Mouse (Mus musculus): Measurements from ENCODE around the gene Gadd45gip1. TPM values are rescaled to one million over a fixed set of nuclear protein-coding genes. Genes with fewer than 3 reads are reported as not detected.

The Gadd45gip1 gene
- polyA plus RNA-seq, 1 experiment, result 45.5 TPM

DNA sequence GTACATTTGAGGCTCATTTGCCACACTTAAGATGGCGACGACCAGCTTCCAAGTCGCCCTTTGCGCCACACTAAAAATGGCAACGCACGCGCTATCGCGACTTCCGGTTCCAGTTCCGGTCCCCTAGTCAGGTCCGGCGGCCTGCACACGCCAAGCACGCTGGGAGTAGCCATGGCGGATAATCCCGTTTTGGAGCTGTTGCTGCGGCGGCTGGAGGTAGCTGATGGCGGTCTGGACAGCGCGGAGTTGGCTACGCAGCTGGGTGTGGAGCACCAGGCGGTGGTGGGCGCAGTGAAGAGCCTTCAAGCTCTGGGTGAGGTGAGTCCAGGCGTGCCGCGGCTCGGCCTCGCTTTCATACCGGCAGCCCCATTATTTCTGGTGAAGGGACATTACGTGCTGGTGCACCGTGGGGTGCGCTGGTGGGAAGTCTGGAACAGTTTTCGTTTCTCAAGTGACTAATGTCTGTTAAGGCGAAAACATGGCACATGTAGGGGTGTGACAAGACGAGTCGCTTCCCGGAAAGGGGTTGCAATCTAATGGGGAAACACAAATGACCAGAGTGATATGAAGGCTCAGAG is 25.6 kb downstream of the Gadd45gip1 start, which contains the start of gene Farsa:
Gene Farsa (plus strand): TSS at position 126 of the 578 bp plus-strand sequence.
- Histone ChIP-seq H3K27ac (ENCODE audit: insufficient read depth, low read length) (peak within 1 kb of the TSS; percentile 30), H3K4me3 (replicated peaks; ENCODE audit: insufficient read depth, low read depth, low read length) (peak within 1 kb of the TSS; percentile 68), H3K4me1 (ENCODE audit: control insufficient read depth, insufficient read depth, low read length) (peaks cover 9% of the 10 kb centered on the region; the same call in 1 of the 2 replicates), H3K27me3 (ENCODE audit: control insufficient read depth, insufficient read depth, low read length) (no peaks in the 10 kb centered on the region)
- peak; percentile 93 to 95 for DNase-seq
- under 1% methylated on average over 39 of the region's 39 CpGs for WGBS
- TF ChIP-seq CTCF (IDR thresholded peaks at IDR 0.05; ENCODE audit: borderline replicate concordance, insufficient read depth, low read depth, low read length) (no peak), POLR2A (IDR thresholded peaks at IDR 0.05; ENCODE audit: borderline replicate concordance, insufficient read depth, low read length) (peak; percentile 95)

GRCm38 (mm10) chr8:84871376-84872308 is 40.3 kb downstream of the Gadd45gip1 start, which contains the start of gene Syce2:
Gene Syce2, plus strand, starts transcription at chr8:84872111.
- DNase-seq, result peak; percentile 61 to 62
- 11% methylated on average over 43 of the region's 46 CpGs for WGBS
- Histone ChIP-seq H3K4me1 (ENCODE audit: control insufficient read depth, insufficient read depth, low read length) (peaks cover 3% of the 10 kb centered on the region; the same call in 1 of the 2 replicates), H3K27ac (ENCODE audit: insufficient read depth, low read length) (no peak within 1 kb of the TSS), H3K4me3 (replicated peaks; ENCODE audit: insufficient read depth, low read depth, low read length) (peak within 1 kb of the TSS; percentile 56), H3K27me3 (ENCODE audit: control insufficient read depth, insufficient read depth, low read length) (no peaks in the 10 kb centered on the region)
- TF ChIP-seq POLR2A (IDR thresholded peaks at IDR 0.05; ENCODE audit: borderline replicate concordance, insufficient read depth, low read length) (no peak), CTCF (IDR thresholded peaks at IDR 0.05; ENCODE audit: borderline replicate concordance, insufficient read depth, low read depth, low read length) (no peak)

DNA sequence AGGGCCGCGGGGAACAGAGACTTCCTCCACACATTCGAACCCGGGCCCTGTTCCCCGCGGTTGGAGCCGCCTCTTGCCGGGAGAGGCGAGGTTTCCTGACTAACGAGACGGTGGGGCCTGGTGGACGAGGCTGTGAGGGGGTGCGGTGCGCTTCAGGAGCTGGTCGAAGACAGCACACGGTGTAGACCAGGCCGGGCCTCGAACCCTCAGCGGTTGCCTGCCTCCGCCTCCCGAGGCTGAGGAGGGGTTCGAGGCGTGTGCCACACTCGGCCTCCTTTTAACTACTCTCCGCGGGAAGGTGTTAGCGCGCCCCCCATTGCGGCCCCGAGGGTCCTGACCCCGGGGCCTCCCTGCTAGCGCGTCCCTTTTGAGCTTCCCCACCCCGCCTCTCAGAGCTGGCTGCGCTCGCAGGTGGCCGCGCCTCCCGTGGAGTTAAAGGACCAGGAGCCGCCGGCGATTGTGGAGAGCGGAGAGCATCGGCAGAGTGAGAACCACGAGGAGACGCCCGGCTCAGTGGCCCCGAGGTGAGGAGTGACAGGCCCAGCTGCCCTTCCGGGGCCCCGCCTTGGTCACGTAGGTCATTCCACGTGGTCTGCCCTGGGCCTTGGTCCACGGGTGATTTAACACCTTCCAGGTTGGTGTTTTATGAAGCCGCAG is 41.1 kb downstream of the Gadd45gip1 start:
- Histone ChIP-seq H3K27me3 (ENCODE audit: control insufficient read depth, insufficient read depth, low read length) (no peaks in the 10 kb centered on the region), H3K4me1 (ENCODE audit: control insufficient read depth, insufficient read depth, low read length) (peaks cover 6% of the 10 kb centered on the region), H3K27ac (ENCODE audit: insufficient read depth, low read length) (no peak overlapping the region), H3K4me3 (replicated peaks; ENCODE audit: insufficient read depth, low read depth, low read length) (peak overlapping the region; percentile 56)
- peak in 1 of 2 experiments; percentile 29 for DNase-seq
- WGBS, result 7% methylated on average over 54 of the region's 54 CpGs
- no peak for TF ChIP-seq CTCF (IDR thresholded peaks at IDR 0.05; ENCODE audit: borderline replicate concordance, insufficient read depth, low read depth, low read length)
- TF ChIP-seq POLR2A (IDR thresholded peaks at IDR 0.05; ENCODE audit: borderline replicate concordance, insufficient read depth, low read length), result no peak

GRCm38 (mm10) chr8:84873016-84873415 is 41.7 kb downstream of the Gadd45gip1 start:
- TF ChIP-seq POLR2A (IDR thresholded peaks at IDR 0.05; ENCODE audit: borderline replicate concordance, insufficient read depth, low read length) (no peak), CTCF (IDR thresholded peaks at IDR 0.05; ENCODE audit: borderline replicate concordance, insufficient read depth, low read depth, low read length) (no peak)
- Histone ChIP-seq H3K27me3 (ENCODE audit: control insufficient read depth, insufficient read depth, low read length) (no peaks in the 10 kb centered on the region), H3K27ac (ENCODE audit: insufficient read depth, low read length) (no peak overlapping the region), H3K4me1 (ENCODE audit: control insufficient read depth, insufficient read depth, low read length) (peaks cover 9% of the 10 kb centered on the region), H3K4me3 (replicated peaks; ENCODE audit: insufficient read depth, low read depth, low read length) (no peak overlapping the region)
- DNase-seq, result no peak
- 94% methylated on average over 4 of the region's 4 CpGs for WGBS

GRCm38 (mm10) chr8:84874339-84874738 is 43.0 kb downstream of the Gadd45gip1 start:
- H3K4me3 ChIP-seq (replicated peaks; ENCODE audit: insufficient read depth, low read depth, low read length), result no peak overlapping the region
- no peak overlapping the region for H3K27ac ChIP-seq (ENCODE audit: insufficient read depth, low read length)
- WGBS, result 97% methylated on average over 3 of the region's 3 CpGs
- DNase-seq, result no peak
- H3K4me1 ChIP-seq (ENCODE audit: control insufficient read depth, insufficient read depth, low read length), result peaks cover 9% of the 10 kb centered on the region
- H3K27me3 ChIP-seq (ENCODE audit: control insufficient read depth, insufficient read depth, low read length), result no peaks in the 10 kb centered on the region
- TF ChIP-seq POLR2A (IDR thresholded peaks at IDR 0.05; ENCODE audit: borderline replicate concordance, insufficient read depth, low read length), result no peak
- TF ChIP-seq CTCF (IDR thresholded peaks at IDR 0.05; ENCODE audit: borderline replicate concordance, insufficient read depth, low read depth, low read length), result no peak

DNA sequence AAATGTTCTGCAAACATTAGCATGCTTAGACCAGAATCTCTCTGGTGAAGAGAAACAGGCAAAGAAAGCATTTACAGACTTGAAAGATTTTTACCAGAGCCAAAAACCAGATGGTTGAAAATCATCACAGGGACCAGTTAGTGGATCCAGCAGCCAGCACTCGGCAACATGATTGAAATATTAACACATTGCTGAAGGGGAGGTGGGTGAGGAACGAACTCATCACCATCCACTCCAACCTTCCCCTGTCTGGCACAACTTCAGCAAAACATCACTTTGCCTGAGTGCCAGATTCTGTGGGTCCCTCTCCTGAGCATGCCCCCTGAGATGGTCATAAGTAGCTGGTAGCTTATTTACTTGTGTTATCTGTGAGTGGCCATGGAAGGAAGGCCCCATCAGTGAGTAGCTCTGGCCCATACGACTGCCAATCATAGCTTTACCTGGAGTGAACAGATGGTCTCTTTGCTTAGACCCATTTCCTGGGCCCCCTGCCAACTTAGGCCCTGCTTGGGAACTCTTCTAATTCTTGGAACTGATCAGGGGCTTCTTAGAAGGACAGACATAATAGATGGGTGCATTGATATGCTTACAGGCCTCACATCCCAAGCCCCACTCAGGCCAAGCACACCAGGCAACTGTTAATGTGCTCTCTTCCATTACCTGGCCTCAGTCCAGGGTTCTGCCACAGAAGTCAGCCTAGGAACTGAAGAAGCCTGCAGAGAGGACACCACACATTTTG is 46.1 kb downstream of the Gadd45gip1 start:
- peak overlapping the region; percentile 86 for H3K27ac ChIP-seq (ENCODE audit: insufficient read depth, low read length)
- H3K4me3 ChIP-seq (replicated peaks; ENCODE audit: insufficient read depth, low read depth, low read length), result no peak overlapping the region
- TF ChIP-seq CTCF (IDR thresholded peaks at IDR 0.05; ENCODE audit: borderline replicate concordance, insufficient read depth, low read depth, low read length) (no peak), POLR2A (IDR thresholded peaks at IDR 0.05; ENCODE audit: borderline replicate concordance, insufficient read depth, low read length) (no peak)
- H3K27me3 ChIP-seq (ENCODE audit: control insufficient read depth, insufficient read depth, low read length), result no peaks in the 10 kb centered on the region
- WGBS, result 14% methylated on average over 3 of the region's 3 CpGs
- H3K4me1 ChIP-seq (ENCODE audit: control insufficient read depth, insufficient read depth, low read length), result peaks cover 7% of the 10 kb centered on the region
- DNase-seq, result peak; percentile 83 to 86

DNA sequence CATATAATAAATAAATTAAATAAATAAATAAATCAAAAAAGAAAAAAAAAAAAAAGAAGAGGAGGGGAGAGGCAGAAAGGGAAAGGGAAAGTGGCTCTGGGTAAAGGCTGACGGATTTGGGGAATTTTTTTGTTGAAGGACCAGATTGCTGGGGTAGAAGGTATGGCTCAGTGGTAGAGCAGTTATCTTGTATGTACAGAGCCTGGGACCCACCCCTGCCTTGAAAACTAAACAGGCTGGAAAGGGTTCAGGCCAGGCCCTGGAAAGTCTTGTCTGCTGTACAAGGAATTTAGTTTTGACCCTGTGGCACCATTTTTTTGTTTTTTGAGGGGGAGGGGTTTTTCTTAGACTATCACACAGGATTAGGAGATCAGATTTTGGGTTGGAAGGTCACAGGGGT is 47.6 kb downstream of the Gadd45gip1 start:
- Histone ChIP-seq H3K27me3 (ENCODE audit: control insufficient read depth, insufficient read depth, low read length) (no peaks in the 10 kb centered on the region), H3K4me3 (replicated peaks; ENCODE audit: insufficient read depth, low read depth, low read length) (no peak overlapping the region), H3K27ac (ENCODE audit: insufficient read depth, low read length) (no peak overlapping the region), H3K4me1 (ENCODE audit: control insufficient read depth, insufficient read depth, low read length) (peaks cover 7% of the 10 kb centered on the region)
- DNase-seq, result no peak
- 90% methylated on average over 1 of the region's 1 CpGs for WGBS
- no peak for TF ChIP-seq CTCF (IDR thresholded peaks at IDR 0.05; ENCODE audit: borderline replicate concordance, insufficient read depth, low read depth, low read length)
- no peak for TF ChIP-seq POLR2A (IDR thresholded peaks at IDR 0.05; ENCODE audit: borderline replicate concordance, insufficient read depth, low read length)
